ENCODE assay signal across 22 mouse cellular contexts in genomic region chr9:57907206-57907605, GRCm38 (mm10). TPM values are rescaled to one million over a fixed set of nuclear protein-coding genes. Genes with fewer than 3 reads are reported as not detected.
"Had no signal": no experiment of that assay in that cellular context is flagged by ENCODE, and none has a peak within 500 bp of the region (broad histone marks: within the 10 kb centered on the region; RNA-seq: fewer than 3 reads in every experiment).

No protein-coding gene starts in this region.

- H3K36me3 ChIP-seq: limb, embryonic 10.5 days; limb, embryonic 13.5 days; liver, embryonic 13.5 days had no signal

- H3K4me2 ChIP-seq: limb, embryonic 13.5 days; liver, embryonic 13.5 days; lung, embryonic 14.5 days; midbrain, embryonic 11.5 days had no signal

- H3K9ac ChIP-seq: limb, embryonic 13.5 days; liver, embryonic 13.5 days; lung, embryonic 14.5 days had no signal

- H3K27me3 ChIP-seq: limb, embryonic 13.5 days; liver, embryonic 13.5 days had no signal

- H3K27ac ChIP-seq: kidney, postnatal 0 days; layer of hippocampus, adult 2 months; limb, embryonic 10.5 days; limb, embryonic 13.5 days; liver, embryonic 13.5 days had no signal

- DNase-seq: kidney, adult 18-20 months; kidney, adult 9 months; kidney, postnatal 25 days; layer of hippocampus, adult 9-11 months; liver; liver, embryonic 13.5 days; lung, embryonic 14.5 days; lung, postnatal 4 days; midbrain, embryonic 14.5 days; right cerebral cortex, adult 18-20 months; right cerebral cortex, postnatal 14 days; right cerebral cortex, postnatal 4 days; thymus, adult 18-20 months; thymus, postnatal 36 days had no signal

- H3K9me3 ChIP-seq: limb, embryonic 10.5 days; limb, embryonic 13.5 days; liver, embryonic 13.5 days had no signal

- ATAC-seq: intestine, embryonic 16.5 days; lung, postnatal 0 days had no signal

- H3K4me3 ChIP-seq: layer of hippocampus, adult 2 months; limb, embryonic 10.5 days; limb, embryonic 13.5 days; liver, embryonic 13.5 days had no signal

RNA-seq across cellular contexts. Expression of gene Sema7a, which starts 32.7 kb away (rescaled TPM):
- total RNA-seq: megakaryocyte-erythroid progenitor cell, adult 5-6 weeks had no signal
- polyA plus RNA-seq: liver, embryonic 13.5 days had no signal
